Mouse (Mus musculus): ENCODE data around the gene Tbc1d10a. TPM values are rescaled to one million over a fixed set of nuclear protein-coding genes. Genes with fewer than 3 reads are reported as not detected.
A peak's percentile ranks its signal among the peaks of the same experiment; 100 is the strongest.

Gene Tbc1d10a
- total RNA-seq (2014; rRNA removed) (41.9 and 42.0 TPM in 2 replicates), polyA plus RNA-seq (2015; fragmentation: Nextera tagmentation; extraction: Ambion mirVana) (33.1 and 37.6 TPM in 2 replicates)

DNA sequence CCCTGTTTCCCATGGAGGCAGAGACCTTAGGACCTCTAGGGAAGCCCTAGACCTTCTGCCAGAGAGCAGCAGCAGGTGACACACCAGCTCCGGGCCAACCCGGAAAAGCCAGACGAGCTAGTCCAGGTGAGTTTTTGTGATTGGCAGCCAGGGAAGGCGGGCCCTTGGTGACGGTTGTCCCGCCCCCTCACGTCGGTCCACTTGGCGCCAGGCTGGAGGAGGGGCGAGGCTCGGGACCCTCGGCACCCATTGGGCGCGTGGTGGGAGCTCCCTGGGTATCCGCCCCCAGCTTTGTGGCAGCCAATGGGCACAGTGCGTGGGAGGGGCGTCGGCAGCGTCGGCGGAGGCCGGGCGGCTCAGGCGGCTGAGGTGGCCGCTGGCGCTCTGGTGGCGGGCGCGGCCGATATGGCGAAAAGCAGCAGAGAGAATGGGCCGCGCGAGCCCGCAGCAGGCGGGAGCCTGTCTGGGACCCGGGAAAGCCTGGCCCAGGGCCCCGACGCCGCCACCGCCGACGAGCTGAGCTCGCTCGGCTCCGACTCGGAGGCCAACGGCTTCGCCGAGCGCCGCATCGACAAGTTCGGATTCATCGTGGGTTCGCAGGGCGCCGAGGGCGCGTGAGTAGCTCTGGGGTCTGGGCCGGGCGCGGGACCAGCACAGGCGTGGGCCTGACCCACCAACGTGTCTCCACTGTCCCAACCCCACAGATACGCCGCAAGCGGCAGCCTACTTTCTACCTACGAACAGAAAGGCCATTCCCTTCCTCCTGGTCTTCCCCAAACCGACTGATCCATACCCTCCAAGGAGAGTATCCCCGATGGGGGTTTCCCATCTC, at the start of gene Tbc1d10a:
Tbc1d10a (plus strand) TSS at position 304 of the 832 bp plus-strand sequence.
- WGBS: under 1% methylated on average over 62 of the region's 71 CpGs

DNA sequence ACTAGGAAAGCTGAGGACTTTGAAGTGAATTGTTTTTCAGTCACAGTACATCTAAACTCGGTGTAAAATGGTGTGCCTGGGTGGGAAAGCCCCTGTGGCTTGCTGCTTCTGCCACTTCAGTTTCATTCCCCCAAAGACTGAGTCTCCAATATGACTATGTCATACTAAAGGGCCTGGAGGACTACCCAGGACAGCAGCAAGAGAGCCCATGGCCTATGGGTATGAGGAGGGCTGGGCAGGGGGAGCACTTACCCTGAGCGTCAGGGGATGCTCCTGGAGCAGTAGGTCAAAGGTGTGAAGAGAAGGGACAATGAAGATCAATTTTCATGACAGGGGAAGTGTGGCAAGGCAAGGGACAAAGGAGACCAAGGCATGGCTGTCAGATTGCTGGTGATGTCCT, 47.6 kb upstream of the Tbc1d10a start:
- H3K4me3 ChIP-seq (ENCODE audit: low read depth, low read length): no peak overlapping the region
- H3K4me2 ChIP-seq (ENCODE audit: low read depth): no peak overlapping the region
- no peaks in the 10 kb centered on the region for H3K27me3 ChIP-seq (ENCODE audit: insufficient read depth, low read length)
- H3K9ac ChIP-seq: no peak overlapping the region
- peaks cover 16% of the 10 kb centered on the region for H3K4me1 ChIP-seq (ENCODE audit: insufficient read depth)
- WGBS: 74% methylated on average over 2 of the region's 2 CpGs
- DNase-seq: no peak
- no peak for ATAC-seq
- H3K36me3 ChIP-seq (ENCODE audit: insufficient read depth): peaks cover 61% of the 10 kb centered on the region
- H3K9me3 ChIP-seq (ENCODE audit: low read length): no peaks in the 10 kb centered on the region
- TF ChIP-seq CTCF (IDR thresholded peaks at IDR 0.05; ENCODE audit: low read depth): no peak
- no peak overlapping the region for H3K27ac ChIP-seq (ENCODE audit: low read depth, low read length)

More for the DNA sequence above, at the start of gene Tbc1d10a:
- Histone ChIP-seq H3K4me3 (ENCODE audit: low read depth, low read length) (peak within 1 kb of the TSS; percentile 70), H3K9ac (peak within 1 kb of the TSS; percentile 86), H3K27me3 (ENCODE audit: insufficient read depth, low read length) (no peaks in the 10 kb centered on the region), H3K4me1 (ENCODE audit: insufficient read depth) (peaks cover 7% of the 10 kb centered on the region; the same call in 1 of the 2 replicates), H3K36me3 (ENCODE audit: insufficient read depth) (peaks cover 18% of the 10 kb centered on the region), H3K27ac (ENCODE audit: low read depth, low read length) (peak within 1 kb of the TSS; percentile 72), H3K4me2 (ENCODE audit: low read depth) (peak within 1 kb of the TSS; percentile 70), H3K9me3 (ENCODE audit: low read length) (no peaks in the 10 kb centered on the region)
- DNase-seq: peak; percentile 98
- ATAC-seq: peak; percentile 99
- TF ChIP-seq CTCF (IDR thresholded peaks at IDR 0.05; ENCODE audit: low read depth): no peak

DNA sequence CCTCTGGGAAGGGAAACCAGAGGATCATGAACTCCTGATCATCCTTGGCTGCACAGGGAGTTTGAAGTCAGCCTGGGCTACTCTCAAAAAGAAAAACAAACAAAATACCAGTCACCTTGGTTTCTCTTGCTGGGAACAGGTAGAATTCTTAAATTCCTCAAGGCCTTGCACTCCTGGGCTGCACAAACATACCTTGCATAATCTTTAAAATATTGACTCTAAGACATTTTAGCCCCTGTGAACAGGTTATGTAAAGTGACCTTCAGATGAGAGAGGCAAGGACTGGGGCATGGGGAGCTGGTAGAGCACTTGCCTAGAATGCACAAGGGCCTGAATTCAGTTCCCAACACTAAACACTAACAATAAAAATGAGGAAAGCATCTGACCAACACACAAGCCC, 45.1 kb upstream of the Tbc1d10a start:
- TF ChIP-seq CTCF (IDR thresholded peaks at IDR 0.05; ENCODE audit: low read depth): no peak
- Histone ChIP-seq H3K27me3 (ENCODE audit: insufficient read depth, low read length) (no peaks in the 10 kb centered on the region), H3K4me2 (ENCODE audit: low read depth) (no peak overlapping the region), H3K36me3 (ENCODE audit: insufficient read depth) (peaks cover 68% of the 10 kb centered on the region), H3K27ac (ENCODE audit: low read depth, low read length) (no peak overlapping the region), H3K4me3 (ENCODE audit: low read depth, low read length) (no peak overlapping the region), H3K9me3 (ENCODE audit: low read length) (no peaks in the 10 kb centered on the region), H3K9ac (no peak overlapping the region), H3K4me1 (ENCODE audit: insufficient read depth) (peaks cover 7% of the 10 kb centered on the region; the same call in 1 of the 2 replicates)
- ATAC-seq (no peak), DNase-seq (no peak)

DNA sequence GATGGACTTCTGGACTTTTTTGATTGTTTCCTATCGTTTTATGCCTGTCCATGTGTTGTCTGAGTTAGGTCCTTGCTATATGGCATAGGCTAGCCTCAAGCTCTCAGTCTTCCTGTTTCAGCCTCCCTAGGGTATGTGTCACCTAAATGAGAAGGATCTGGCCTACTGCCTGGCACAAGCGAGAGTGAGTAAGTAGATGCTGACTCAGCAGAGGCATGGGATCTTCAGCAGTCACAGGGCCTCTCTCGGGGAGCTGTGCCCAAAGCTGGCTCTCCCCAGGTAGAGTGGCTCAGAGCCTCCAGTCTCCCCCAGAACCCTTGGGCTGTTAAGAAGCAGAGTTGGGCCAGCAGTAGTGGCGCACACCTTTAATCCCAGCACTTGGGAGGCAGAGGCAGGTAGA, 44.2 kb upstream of the Tbc1d10a start:
- 88% methylated on average over 4 of the region's 4 CpGs for WGBS
- Histone ChIP-seq H3K4me2 (ENCODE audit: low read depth) (no peak overlapping the region), H3K27me3 (ENCODE audit: insufficient read depth, low read length) (no peaks in the 10 kb centered on the region), H3K9me3 (ENCODE audit: low read length) (no peaks in the 10 kb centered on the region), H3K4me1 (ENCODE audit: insufficient read depth) (no peaks in the 10 kb centered on the region), H3K36me3 (ENCODE audit: insufficient read depth) (peaks cover 63% of the 10 kb centered on the region), H3K9ac (no peak overlapping the region), H3K27ac (ENCODE audit: low read depth, low read length) (no peak overlapping the region), H3K4me3 (ENCODE audit: low read depth, low read length) (no peak overlapping the region)
- TF ChIP-seq CTCF (IDR thresholded peaks at IDR 0.05; ENCODE audit: low read depth): no peak
- DNase-seq: no peak
- ATAC-seq: no peak

DNA sequence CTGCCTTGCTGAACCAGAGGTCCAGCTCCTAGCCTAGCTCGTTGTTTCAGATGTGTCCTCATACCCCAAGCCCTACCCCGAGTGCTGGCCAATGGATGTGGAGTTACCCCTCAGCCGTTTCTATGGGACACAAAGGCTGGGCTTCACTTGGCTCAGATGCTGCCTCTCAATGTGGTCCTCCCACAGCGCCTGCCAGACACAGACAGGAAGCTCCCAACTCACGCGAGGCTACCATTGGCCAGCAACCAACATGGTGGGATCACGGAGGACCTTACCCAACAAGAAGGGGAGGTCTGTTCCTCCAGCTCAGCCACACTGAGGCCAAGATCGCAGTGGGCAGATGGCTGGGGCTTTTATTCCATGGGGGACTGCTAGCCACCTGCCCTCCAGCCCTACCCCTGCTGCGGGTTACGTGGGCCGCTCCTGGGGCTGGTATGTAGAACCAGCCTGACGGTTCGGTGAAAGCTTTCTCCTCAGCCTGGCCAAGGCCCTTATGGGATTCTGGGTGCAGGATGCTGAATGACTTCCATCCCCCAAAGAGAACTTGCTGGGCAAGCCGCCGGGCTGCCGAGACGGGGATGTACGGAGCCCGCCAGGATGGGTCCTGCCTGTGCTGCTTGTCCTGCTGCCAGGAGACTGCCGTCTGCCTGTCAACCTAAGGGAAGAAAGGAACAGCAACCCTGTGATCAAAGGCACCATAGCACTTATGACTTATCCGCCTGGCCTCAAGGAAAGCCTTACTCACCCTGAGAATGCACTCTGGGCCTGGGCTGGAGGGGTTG, 43.1 kb upstream of the Tbc1d10a start:
- WGBS: 79% methylated on average over 21 of the region's 21 CpGs

DNA sequence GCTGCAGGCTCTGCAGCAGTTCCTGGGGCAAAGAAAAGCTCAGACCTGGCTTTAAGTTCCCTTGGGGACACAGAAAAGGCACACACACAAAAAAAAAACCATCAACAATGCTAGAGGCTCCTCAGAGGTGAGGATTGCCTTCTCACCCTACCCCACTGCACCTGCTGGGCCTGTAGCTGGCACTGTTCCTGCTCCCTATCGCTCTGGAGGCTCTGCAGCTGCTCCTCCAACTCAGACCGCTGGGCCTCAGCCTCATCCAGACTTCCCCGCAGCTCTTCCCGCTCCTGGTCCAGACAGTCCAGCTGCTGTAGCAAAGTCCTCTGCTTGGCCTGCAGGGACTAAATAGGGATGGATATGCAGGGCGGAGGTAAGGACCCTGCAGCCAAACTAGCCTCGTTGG, 40.2 kb upstream of the Tbc1d10a start:
- no peak for TF ChIP-seq CTCF (IDR thresholded peaks at IDR 0.05; ENCODE audit: low read depth)
- Histone ChIP-seq H3K27ac (ENCODE audit: low read depth, low read length) (no peak overlapping the region), H3K9me3 (ENCODE audit: low read length) (no peaks in the 10 kb centered on the region), H3K4me1 (ENCODE audit: insufficient read depth) (no peaks in the 10 kb centered on the region), H3K4me3 (ENCODE audit: low read depth, low read length) (no peak overlapping the region), H3K27me3 (ENCODE audit: insufficient read depth, low read length) (no peaks in the 10 kb centered on the region), H3K4me2 (ENCODE audit: low read depth) (no peak overlapping the region), H3K36me3 (ENCODE audit: insufficient read depth) (peaks cover 38% of the 10 kb centered on the region), H3K9ac (no peak overlapping the region)
- ATAC-seq: no peak
- no peak for DNase-seq
- WGBS: 76% methylated on average over 6 of the region's 6 CpGs

More for the DNA sequence above, 43.1 kb upstream of the Tbc1d10a start:
- Histone ChIP-seq H3K27me3 (ENCODE audit: insufficient read depth, low read length) (no peaks in the 10 kb centered on the region), H3K4me3 (ENCODE audit: low read depth, low read length) (no peak overlapping the region), H3K36me3 (ENCODE audit: insufficient read depth) (peaks cover 58% of the 10 kb centered on the region), H3K4me1 (ENCODE audit: insufficient read depth) (no peaks in the 10 kb centered on the region), H3K4me2 (ENCODE audit: low read depth) (no peak overlapping the region), H3K9me3 (ENCODE audit: low read length) (no peaks in the 10 kb centered on the region), H3K27ac (ENCODE audit: low read depth, low read length) (peak overlapping the region; percentile 5; the same call in 1 of the 2 replicates), H3K9ac (no peak overlapping the region)
- DNase-seq (peak; percentile 58), ATAC-seq (peak; percentile 71)
- TF ChIP-seq CTCF (IDR thresholded peaks at IDR 0.05; ENCODE audit: low read depth): no peak

DNA sequence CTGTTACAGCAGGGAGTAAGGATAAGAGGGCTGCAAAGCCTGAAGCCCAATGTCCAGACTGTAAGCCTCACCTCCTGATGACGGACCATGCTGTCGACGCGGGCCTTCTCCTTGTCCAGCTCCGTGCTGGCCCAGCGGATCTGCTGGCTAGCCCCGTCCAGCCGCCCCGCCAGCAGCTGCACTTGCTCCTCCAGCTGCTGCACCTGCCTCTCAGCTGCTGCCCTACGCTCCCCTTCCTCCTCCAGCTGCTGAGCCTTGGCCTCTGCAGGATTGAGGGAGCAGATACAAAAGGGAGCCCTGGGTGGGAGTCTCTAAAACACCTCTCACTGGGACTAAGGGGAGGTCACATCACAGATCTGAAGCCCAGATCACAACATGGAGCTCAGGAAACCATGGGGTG, 39.5 kb upstream of the Tbc1d10a start:
- no peak for ATAC-seq
- Histone ChIP-seq H3K9ac (no peak overlapping the region), H3K4me2 (ENCODE audit: low read depth) (no peak overlapping the region), H3K9me3 (ENCODE audit: low read length) (no peaks in the 10 kb centered on the region), H3K4me3 (ENCODE audit: low read depth, low read length) (no peak overlapping the region), H3K4me1 (ENCODE audit: insufficient read depth) (no peaks in the 10 kb centered on the region), H3K27me3 (ENCODE audit: insufficient read depth, low read length) (no peaks in the 10 kb centered on the region), H3K27ac (ENCODE audit: low read depth, low read length) (no peak overlapping the region), H3K36me3 (ENCODE audit: insufficient read depth) (peaks cover 31% of the 10 kb centered on the region)
- WGBS: 87% methylated on average over 10 of the region's 10 CpGs
- DNase-seq: no peak
- no peak for TF ChIP-seq CTCF (IDR thresholded peaks at IDR 0.05; ENCODE audit: low read depth)

Measured in forebrain, postnatal 0 days (tissue).